Mouse (Mus musculus) gastrocnemius, postnatal 10 days (tissue): Measurements from ENCODE around the gene Ankrd55. TPM values are rescaled to one million over a fixed set of nuclear protein-coding genes. Genes with fewer than 3 reads are reported as not detected.

ENCODE experiments used
- DNase-seq: peaks from one replicate; pipeline ENCODE4 v3.0.0; 2021; ENCODE audit warnings: mixed read lengths
- long read RNA-seq, 2 experiments: library from polyadenylated mRNA; stranded (forward); transcript quantifications; one replicate each; pipeline ENCODE4 v2.0.0; 2021
- total RNA-seq, 2 experiments: library from RNA; stranded (reverse); gene quantifications; 2 replicates each; pipeline ENCODE4 v1.2.3; 2021

Gene Ankrd55
- not detected for total RNA-seq
- long read RNA-seq, experiment 1: 0 reads
- long read RNA-seq, experiment 2: 0 reads

- peak; percentile 28 for DNase-seq
These were observed at the start of gene Ankrd55 for GRCm38 (mm10) chr13:112288225-112289178. Gene Ankrd55, plus strand, starts transcription at chr13:112288451.

DNA sequence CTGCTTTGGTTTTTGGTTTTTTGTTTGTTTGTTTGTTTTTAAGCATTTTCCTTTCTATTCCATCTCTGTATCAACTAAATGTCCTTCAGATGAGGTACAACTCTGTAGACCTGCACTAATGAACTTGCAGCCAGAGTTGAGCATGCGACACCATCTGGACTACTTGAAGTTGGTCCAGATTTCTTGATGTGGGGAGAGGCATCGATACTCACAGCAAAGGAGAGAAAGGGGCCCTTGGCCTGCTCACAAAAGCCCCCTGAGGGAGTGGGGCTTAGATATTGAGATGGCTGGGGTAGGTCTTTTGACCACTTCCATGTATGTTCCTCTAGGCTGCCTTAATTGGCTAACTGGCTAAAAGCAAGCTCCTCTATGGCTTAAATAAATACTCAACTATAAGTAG is 49.0 kb upstream of the Ankrd55 start:
- DNase-seq: no peak

DNA sequence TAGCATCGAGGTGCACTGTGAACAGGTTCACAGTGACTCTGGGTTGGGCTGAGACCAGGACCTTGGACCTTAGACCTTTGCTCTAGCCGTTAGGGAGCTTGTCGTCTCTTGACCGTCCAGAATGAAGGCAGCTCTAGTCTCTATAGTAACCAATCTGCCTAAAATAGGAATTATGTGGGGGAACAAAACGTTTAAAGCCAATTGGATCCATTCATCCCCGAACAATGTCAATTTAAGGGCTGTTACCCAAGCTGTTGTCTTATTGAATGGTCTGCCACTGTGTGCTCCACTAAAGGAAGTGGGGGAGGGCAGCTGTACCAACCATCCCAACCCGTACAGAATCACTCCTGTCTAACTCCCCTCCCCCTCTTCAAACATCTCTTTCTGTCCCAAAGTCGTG is 46.8 kb upstream of the Ankrd55 start:
- no peak for DNase-seq

DNA sequence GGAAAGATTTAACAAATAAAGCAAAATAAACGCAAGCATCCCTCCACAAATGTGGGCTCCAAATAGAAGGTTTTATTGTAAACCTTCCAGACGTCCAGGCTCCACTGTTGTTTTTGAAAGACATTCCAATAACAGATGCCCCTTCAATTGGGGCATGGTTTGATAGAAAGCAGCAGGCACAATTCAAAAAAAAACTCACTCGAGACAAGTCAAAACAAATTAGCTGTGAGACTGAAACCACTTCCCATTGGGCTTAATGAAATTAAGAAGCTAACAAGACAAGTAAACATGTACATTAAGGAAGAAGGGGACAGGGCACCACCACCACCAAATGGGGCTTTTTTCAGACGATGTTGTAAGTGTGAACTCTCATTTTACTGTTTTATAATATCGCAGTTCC is 43.1 kb upstream of the Ankrd55 start:
- no peak for DNase-seq

GRCm38 (mm10) chr13:112251433-112251832 is 36.8 kb upstream of the Ankrd55 start:
- DNase-seq: no peak

- no peak for DNase-seq
These were observed 36.2 kb upstream of the Ankrd55 start for GRCm38 (mm10) chr13:112252012-112252411.

DNA sequence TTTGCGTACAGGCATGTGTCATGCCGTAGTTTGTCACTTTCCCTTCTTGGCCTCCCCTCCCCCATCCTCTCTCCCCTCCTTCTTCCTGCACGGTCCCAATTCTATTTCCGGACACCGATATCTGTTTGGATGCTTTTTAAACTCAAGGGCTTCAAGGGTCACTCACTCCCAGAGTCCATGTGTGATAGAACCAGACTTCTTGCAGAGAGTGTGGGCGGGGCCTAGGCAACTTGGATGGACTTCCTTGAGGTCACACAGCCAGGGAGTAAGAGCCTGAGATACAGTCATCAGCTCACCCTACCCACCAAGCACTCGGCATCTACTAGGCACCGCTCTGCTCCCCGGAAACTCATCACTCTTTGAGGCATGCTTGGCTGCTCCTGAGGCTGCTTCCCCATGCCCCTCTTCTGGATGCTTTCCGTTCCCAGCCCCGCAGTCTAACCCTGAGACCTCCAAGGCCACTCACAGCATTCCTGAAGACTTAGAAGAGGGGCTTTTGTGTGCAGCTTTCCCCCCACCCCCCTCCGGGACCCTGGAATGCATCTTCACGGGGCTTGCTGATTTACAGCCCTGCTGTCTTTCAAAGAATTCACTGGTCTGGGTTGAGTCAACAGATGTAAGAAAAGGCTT is 35.1 kb upstream of the Ankrd55 start:
- no peak for DNase-seq

GRCm38 (mm10) chr13:112254116-112254515 is 34.1 kb upstream of the Ankrd55 start:
- no peak for DNase-seq

- no peak for DNase-seq
These were observed 32.4 kb upstream of the Ankrd55 start for GRCm38 (mm10) chr13:112255862-112256261.

DNA sequence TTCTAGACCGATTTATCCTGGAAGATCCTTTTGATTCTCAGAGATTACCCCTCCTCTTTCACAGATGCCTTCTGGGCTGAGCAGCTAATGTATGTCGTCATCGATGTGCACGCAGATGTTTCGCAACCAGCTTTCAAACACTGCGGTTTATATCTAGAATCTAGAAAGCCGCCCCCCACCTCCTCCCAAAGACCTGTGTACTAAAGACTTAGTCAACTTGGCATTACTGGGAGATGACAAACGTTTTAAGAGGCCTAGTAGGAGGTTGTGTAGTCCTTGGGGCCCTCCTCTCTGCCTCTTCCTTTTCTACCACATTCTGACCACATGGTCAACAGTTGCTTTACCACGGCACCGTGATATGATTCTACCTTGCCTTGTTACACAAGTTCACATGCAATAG is 29.8 kb upstream of the Ankrd55 start:
- no peak for DNase-seq

- DNase-seq: peak; percentile 61
These were observed 28.9 kb upstream of the Ankrd55 start for GRCm38 (mm10) chr13:112259398-112259797.

GRCm38 (mm10) chr13:112264666-112265065 is 23.6 kb upstream of the Ankrd55 start:
- no peak for DNase-seq

GRCm38 (mm10) chr13:112271901-112272537 is 16.2 kb upstream of the Ankrd55 start:
- DNase-seq: no peak

- no peak for DNase-seq
These were observed 13.6 kb upstream of the Ankrd55 start for GRCm38 (mm10) chr13:112274636-112275035.

DNA sequence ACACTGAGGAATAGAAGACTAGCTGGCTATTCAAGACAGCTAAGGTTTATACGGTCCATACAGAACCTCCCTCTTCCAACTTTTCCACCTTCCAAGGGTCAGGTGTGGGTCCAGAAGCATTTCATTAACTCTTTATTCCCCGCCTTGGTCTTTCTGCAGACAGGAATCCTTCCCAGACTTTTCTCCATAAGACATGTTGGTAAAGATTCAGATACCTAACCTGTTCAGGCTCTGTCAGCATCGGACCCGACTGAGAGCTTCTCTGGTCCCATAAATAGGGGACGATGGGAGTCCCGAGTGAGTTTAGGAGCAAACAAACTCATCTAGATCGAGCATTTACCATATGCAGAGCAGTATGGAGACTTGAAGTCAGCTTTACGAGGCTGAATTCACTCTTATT is 12.3 kb upstream of the Ankrd55 start:
- no peak for DNase-seq

GRCm38 (mm10) chr13:112277544-112277943 is 10.7 kb upstream of the Ankrd55 start:
- no peak for DNase-seq

- DNase-seq: no peak
These were observed 10.0 kb upstream of the Ankrd55 start for GRCm38 (mm10) chr13:112278251-112278650.

GRCm38 (mm10) chr13:112287135-112287534 is 1.1 kb upstream of the Ankrd55 start:
- no peak for DNase-seq

- DNase-seq: no peak
These were observed 553 bp upstream of the Ankrd55 start for GRCm38 (mm10) chr13:112287571-112288224.

DNA sequence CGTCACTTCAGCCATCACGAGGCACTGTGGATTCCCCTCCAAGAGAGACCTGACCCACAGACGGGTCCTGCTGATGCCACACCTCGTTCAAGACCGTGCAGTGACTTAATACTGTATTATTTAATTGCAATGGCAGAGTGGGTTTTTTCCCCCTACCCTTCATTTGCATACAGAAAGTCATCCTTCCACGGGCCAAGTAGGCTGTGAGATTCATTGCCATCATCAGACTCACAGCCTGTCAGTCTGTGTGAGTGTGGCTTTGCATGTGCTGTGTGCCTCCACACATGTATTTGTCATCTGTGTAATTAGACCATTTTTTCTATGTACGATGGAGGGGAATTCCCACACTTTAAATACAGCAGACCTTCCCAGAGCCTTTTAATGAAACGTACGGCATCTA is 1.1 kb downstream of the Ankrd55 start:
- DNase-seq: no peak

DNA sequence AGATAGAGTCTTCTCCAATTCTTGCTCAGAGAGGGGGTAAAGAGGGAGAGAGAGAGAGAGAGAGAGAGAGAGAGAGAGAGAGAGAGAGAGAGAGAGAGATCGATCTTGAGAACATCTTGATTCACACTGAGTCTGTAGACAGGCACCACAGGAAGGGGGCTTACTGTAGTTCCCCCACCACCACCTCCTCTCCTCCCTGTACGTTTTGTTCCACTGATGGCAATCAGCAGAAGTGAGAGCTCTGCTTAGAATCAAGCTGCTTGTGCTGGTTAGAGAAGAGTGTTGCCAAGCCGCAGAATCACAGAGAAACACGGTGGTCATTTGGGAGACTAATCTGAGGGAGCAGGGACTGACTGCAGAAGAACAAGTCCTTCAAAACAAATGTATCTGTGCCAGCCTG is 1.7 kb downstream of the Ankrd55 start:
- DNase-seq: no peak

DNA sequence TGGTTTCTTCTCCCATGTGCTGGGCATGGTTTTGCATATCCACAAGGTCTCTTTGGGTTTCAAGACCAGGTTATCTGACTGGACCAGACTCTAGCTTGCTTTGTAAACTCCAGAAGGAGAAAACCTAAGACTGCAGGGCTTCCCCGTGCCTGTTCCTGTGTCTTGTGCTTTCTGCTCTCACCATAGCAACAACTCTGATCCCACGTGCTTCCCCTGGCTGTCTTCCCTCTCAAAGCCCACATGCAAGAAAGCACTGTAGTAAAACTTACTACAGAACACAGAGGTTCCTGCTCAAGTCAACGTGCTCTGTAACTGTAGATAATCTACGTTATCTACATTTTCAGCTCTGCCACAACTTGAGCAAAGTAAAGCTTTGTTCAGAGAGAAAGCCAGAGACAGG is 4.2 kb downstream of the Ankrd55 start:
- DNase-seq: no peak
